Mouse (Mus musculus) CH12.LX (cell line): ENCODE data around the gene Med13. TPM values are rescaled to one million over a fixed set of nuclear protein-coding genes. Genes with fewer than 3 reads are reported as not detected.

Experiments used
- DNase-seq: peaks from one replicate; pipeline ENCODE4 v3.0.0-alpha.2; 2013; ENCODE audit errors: extremely low read depth
- H3K27ac ChIP-seq: 2 replicates; pipeline ENCODE4 v1.5.1; 2012; ENCODE audit warnings: low read depth, mild to moderate bottlenecking, control low read depth, moderate library complexity; ENCODE audit not compliant: insufficient read depth
- H3K27me3 ChIP-seq: replicated peaks from 2 replicates; pipeline ENCODE3; 2012; ENCODE audit warnings: inconsistent platforms
- H3K36me3 ChIP-seq, 2 experiments: replicated peaks in 1 of 2; 2 replicates each; pipeline versions ENCODE3 to v1.6.1; 2012; ENCODE audit warnings: inconsistent platforms in 1 of 2, low read length in 1 of 2, mild to moderate bottlenecking in 1 of 2, mixed read lengths in 1 of 2, moderate library complexity in 1 of 2; ENCODE audit not compliant: control insufficient read depth in 1 of 2, insufficient read depth in 1 of 2
- H3K4me1 ChIP-seq, 2 experiments: 2 replicates each; pipeline ENCODE4 v1.6.1; 2012; ENCODE audit warnings: inconsistent platforms in 1 of 2, moderate library complexity in 1 of 2; ENCODE audit not compliant: insufficient read depth in 2 of 2, control insufficient read depth in 1 of 2
- H3K4me2 ChIP-seq: 2 replicates; pipeline ENCODE4 v1.6.1; 2012; ENCODE audit warnings: low read depth, mild to moderate bottlenecking, control low read depth; ENCODE audit not compliant: poor library complexity, insufficient read depth, severe bottlenecking
- H3K4me3 ChIP-seq, 3 experiments: fragments of 150-350 bp in 1 of 3; sonication (generic) in 1 of 3; replicated peaks in 1 of 3; 2 replicates each; pipeline versions ENCODE3 to v1.5.1; 2011 to 2012; ENCODE audit warnings: low read depth in 2 of 3, low read length in 2 of 3, mild to moderate bottlenecking in 2 of 3, moderate library complexity in 2 of 3, control low read depth in 1 of 3, improper control_type of control experiment in 1 of 3, inconsistent platforms in 1 of 3, mixed read lengths in 1 of 3; ENCODE audit not compliant: poor library complexity in 1 of 3
- H3K79me2 ChIP-seq: replicated peaks from 2 replicates; pipeline ENCODE4 v1.6.1; 2012; ENCODE audit warnings: mild to moderate bottlenecking, moderate library complexity; ENCODE audit not compliant: control insufficient read depth, poor library complexity, insufficient read depth, severe bottlenecking; ENCODE audit errors: extremely low read depth
- H3K9ac ChIP-seq: 2 replicates; pipeline ENCODE4 v1.6.1; 2012; ENCODE audit warnings: low read depth, mild to moderate bottlenecking, control low read depth, moderate library complexity; ENCODE audit not compliant: insufficient read depth
- H3K9me3 ChIP-seq: replicated peaks from 2 replicates; pipeline ENCODE3; 2012; ENCODE audit warnings: low read length, inconsistent platforms, mixed read lengths
- BHLHE40 ChIP-seq: IDR thresholded peaks from 2 replicates; pipeline ENCODE4 v1.6.1; 2011; ENCODE audit warnings: mild to moderate bottlenecking, low read depth, low read length, improper control_type of control experiment
- CHD2 ChIP-seq: IDR thresholded peaks from 2 replicates; pipeline ENCODE4 v1.6.1; 2011; ENCODE audit warnings: low read length, improper control_type of control experiment
- EP300 ChIP-seq: IDR thresholded peaks from 2 replicates; pipeline ENCODE4 v1.6.1; 2011; ENCODE audit warnings: low read length, improper control_type of control experiment
- ETS1 ChIP-seq: conservative IDR thresholded peaks from 2 replicates; pipeline ENCODE4 v1.6.1; 2012; ENCODE audit warnings: low read depth, mild to moderate bottlenecking, inconsistent platforms, low read length, improper control_type of control experiment, moderate library complexity
- IRF4 ChIP-seq: IDR thresholded peaks from 2 replicates; pipeline ENCODE4 v1.6.1; 2014; ENCODE audit warnings: low read depth, mild to moderate bottlenecking, inconsistent platforms, low read length, improper control_type of control experiment
- JUND ChIP-seq: conservative IDR thresholded peaks from 2 replicates; pipeline ENCODE4 v1.6.1; 2011; ENCODE audit warnings: low read depth, low read length, improper control_type of control experiment
- MAX ChIP-seq: IDR thresholded peaks from 2 replicates; pipeline ENCODE4 v1.6.1; 2011; ENCODE audit warnings: low read length, improper control_type of control experiment
- MAZ ChIP-seq: IDR thresholded peaks from 2 replicates; pipeline ENCODE4 v1.6.1; 2012; ENCODE audit warnings: low read depth, mild to moderate bottlenecking, inconsistent platforms, low read length, improper control_type of control experiment, moderate library complexity
- MEF2A ChIP-seq: IDR thresholded peaks from 2 replicates; pipeline ENCODE4 v1.6.1; 2014; ENCODE audit warnings: low read depth, mild to moderate bottlenecking, inconsistent platforms, low read length, improper control_type of control experiment, borderline replicate concordance
- MXI1 ChIP-seq: IDR thresholded peaks from 2 replicates; pipeline ENCODE4 v1.6.1; 2011; ENCODE audit warnings: mild to moderate bottlenecking, low read depth, low read length, improper control_type of control experiment
- MYC ChIP-seq: IDR thresholded peaks from 2 replicates; pipeline ENCODE4 v1.6.1; 2011; ENCODE audit warnings: low read depth, mild to moderate bottlenecking, improper control_type of control experiment, low read length
- NELFE ChIP-seq: IDR thresholded peaks from 2 replicates; pipeline ENCODE4 v1.6.1; 2011; ENCODE audit warnings: low read depth, low read length, improper control_type of control experiment
- NRF1 ChIP-seq: IDR thresholded peaks from 2 replicates; pipeline ENCODE4 v1.6.1; 2014; ENCODE audit warnings: low read depth, mild to moderate bottlenecking, inconsistent platforms, low read length, improper control_type of control experiment, moderate library complexity
- SIN3A ChIP-seq: IDR thresholded peaks from 2 replicates; pipeline ENCODE4 v1.6.1; 2012; ENCODE audit warnings: low read length, improper control_type of control experiment, inconsistent platforms
- SMC3 ChIP-seq: IDR thresholded peaks from 2 replicates; pipeline ENCODE4 v1.6.1; 2011; ENCODE audit warnings: low read depth, low read length, improper control_type of control experiment
- TCF12 ChIP-seq: IDR thresholded peaks from 2 replicates; pipeline ENCODE4 v1.6.1; 2014; ENCODE audit warnings: low read depth, mild to moderate bottlenecking, inconsistent platforms, low read length, improper control_type of control experiment
- USF1 ChIP-seq: IDR thresholded peaks from 2 replicates; pipeline ENCODE4 v1.6.1; 2014; ENCODE audit warnings: low read depth, mild to moderate bottlenecking, inconsistent platforms, low read length, improper control_type of control experiment
- ZKSCAN1 ChIP-seq: IDR thresholded peaks from 2 replicates; pipeline ENCODE4 v1.6.1; 2012; ENCODE audit warnings: low read depth, inconsistent platforms, low read length, improper control_type of control experiment, borderline replicate concordance
- ZNF384 ChIP-seq: IDR thresholded peaks from 2 replicates; pipeline ENCODE4 v1.6.1; 2012; ENCODE audit warnings: low read depth, low read length, improper control_type of control experiment, inconsistent platforms
- dilution Hi-C: fragments of 300-500 bp; cut with MboI; formaldehyde crosslinking; loops from 2 replicates; pipeline ENCODE4 v1.14.3; 2020; ENCODE audit warnings: low sequenced_read_pairs; ENCODE audit not compliant: extremely low pct_unique_long_range_greater_than_20kb, extremely low pct_ligation_motif_present
- in situ Hi-C: fragments of 300-500 bp; cut with MboI; formaldehyde crosslinking; loops from 3 replicates; pipeline ENCODE4 v1.14.3; 2019; ENCODE audit warnings: low sequenced_read_pairs, low pct_ligation_motif_present, low pct_unique_long_range_greater_than_20kb, mixed read lengths
- polyA plus RNA-seq: library from polyadenylated mRNA; unstranded; fragments of >175 nt; gene quantifications from 2 replicates; pipeline ENCODE4 v1.2.1, GENCODE M21; 2012; ENCODE audit warnings: low read depth; ENCODE audit not compliant: insufficient read length
- total RNA-seq, 2 experiments: library from RNA; depleted of rRNA; stranded (reverse); fragments of 300-350 nt in 1 of 2; fragments of >200 nt in 1 of 2; gene quantifications; 2 replicates each; pipeline ENCODE4 v1.2.3; 2012 to 2014

Med13 gene
- total and polyA plus RNA-seq, 3 experiments = 37.9 to 47.6 (median 41.5) TPM

DNA sequence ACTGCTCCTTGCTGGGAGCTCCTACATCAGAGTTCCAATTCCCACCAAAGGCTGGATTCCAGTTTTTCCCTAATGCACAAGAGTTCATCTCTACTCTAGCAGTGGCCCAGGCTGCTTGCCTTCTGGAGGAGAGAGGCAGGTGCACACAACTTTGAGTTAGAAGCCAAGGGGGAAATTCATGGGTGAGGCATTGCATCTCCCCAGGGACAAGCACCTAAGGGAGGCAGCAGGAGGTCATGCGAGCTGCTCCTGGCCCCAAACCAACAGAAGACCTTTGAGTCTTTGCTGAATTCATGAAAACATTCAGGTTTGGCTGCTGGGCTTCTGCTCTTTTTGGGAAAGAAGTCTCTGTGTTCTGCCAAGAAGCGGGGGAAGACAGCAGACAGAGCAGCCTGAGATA, 46.4 kb upstream of the Med13 start:
- peaks cover 15% of the 10 kb centered on the region for H3K9me3 ChIP-seq
- H3K4me3 ChIP-seq = no peak overlapping the region
- no peak for TF ChIP-seq SMC3
- TF ChIP-seq USF1 = no peak
- TF ChIP-seq NELFE = no peak
- TF ChIP-seq BHLHE40 = peak; percentile 44
- H3K79me2 ChIP-seq = no peaks in the 10 kb centered on the region
- no peaks in the 10 kb centered on the region for H3K36me3 ChIP-seq
- dilution Hi-C loops (no loop called here), in situ Hi-C loops (no loop called here)
- DNase-seq = no peak
- H3K4me2 ChIP-seq = 0 out of 2 replicates have a peak overlapping the region, but pooled peaks have one; percentile 9
- H3K27me3 ChIP-seq = no peaks in the 10 kb centered on the region
- peaks cover 17 to 49% of the 10 kb centered on the region in 2 experiments for H3K4me1 ChIP-seq
- H3K9ac ChIP-seq = no peak overlapping the region
- no peak overlapping the region for H3K27ac ChIP-seq

DNA sequence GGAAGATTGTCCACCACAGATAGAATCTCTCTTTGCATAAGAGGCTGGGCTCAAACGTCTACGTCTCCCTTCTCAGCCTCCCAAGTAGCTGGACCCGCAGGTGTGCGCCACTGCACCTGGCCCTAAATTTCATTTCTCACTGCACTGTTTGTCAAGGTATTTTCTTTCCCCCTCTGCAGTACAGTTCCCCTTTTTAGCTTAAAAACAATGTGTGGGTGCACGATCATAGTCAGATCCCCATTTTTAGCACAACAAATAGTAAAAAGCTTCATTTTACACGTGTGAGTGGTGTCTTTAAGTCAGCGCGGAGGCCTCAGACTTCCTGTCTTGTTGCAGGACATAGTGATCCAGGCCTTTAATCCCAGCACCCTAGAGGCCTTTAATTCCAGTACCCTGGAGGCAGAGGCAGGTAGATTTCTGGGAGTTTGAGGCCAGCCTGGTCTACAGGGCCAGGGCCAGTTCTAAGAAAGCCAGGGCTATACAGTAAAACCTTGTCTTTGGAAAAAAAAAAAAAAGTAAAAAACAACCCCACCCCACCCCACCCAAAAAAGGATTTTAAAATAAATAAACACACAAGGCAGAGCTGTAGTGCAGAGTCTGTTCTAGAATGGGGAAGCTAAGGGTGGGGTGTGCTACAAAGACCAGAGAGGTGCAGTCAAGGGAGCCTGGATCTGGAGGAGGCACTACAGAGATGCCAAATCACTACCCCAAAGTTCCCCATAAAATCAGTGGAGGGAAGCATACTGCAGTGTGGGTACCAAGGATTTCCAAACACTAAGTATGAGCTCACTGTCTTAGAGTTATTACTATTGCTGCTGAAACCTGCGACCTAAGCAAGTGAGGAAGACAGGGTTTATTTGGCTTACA, 42.1 kb upstream of the Med13 start:
- H3K9me3 ChIP-seq = no peaks in the 10 kb centered on the region
- peaks cover 20 to 73% of the 10 kb centered on the region in 2 experiments for H3K4me1 ChIP-seq
- H3K4me3 ChIP-seq = no peak overlapping the region
- TF ChIP-seq MYC = 0 out of 2 replicates have a peak, but pooled peaks have one; percentile 46
- peak; percentile 16; the same call in 1 of the 2 replicates for TF ChIP-seq JUND
- peak; percentile 86 for TF ChIP-seq BHLHE40
- peak; percentile 94 for TF ChIP-seq TCF12
- peak; percentile 42; the same call in 1 of the 2 replicates for TF ChIP-seq SIN3A
- no peak for TF ChIP-seq MAZ
- no peak for TF ChIP-seq NELFE
- TF ChIP-seq USF1 = no peak
- no peak for TF ChIP-seq NRF1
- TF ChIP-seq IRF4 = peak; percentile 59; the same call in 1 of the 2 replicates
- peak; percentile 20; the same call in 1 of the 2 replicates for TF ChIP-seq MXI1
- TF ChIP-seq MEF2A = peak; percentile 92
- peak; percentile 38 for TF ChIP-seq MAX
- no peak for TF ChIP-seq ZKSCAN1
- TF ChIP-seq ZNF384 = peak; percentile 51
- TF ChIP-seq CHD2 = peak; percentile 45; the same call in 1 of the 2 replicates
- TF ChIP-seq ETS1 = peak; percentile 64
- peak; percentile 88 for TF ChIP-seq EP300
- TF ChIP-seq, all 38 proteins: peak for 13
- Histone ChIP-seq H3K9ac (no peak overlapping the region), H3K27ac (no peak overlapping the region), H3K27me3 (no peaks in the 10 kb centered on the region), H3K36me3 (no peaks in the 10 kb centered on the region), H3K4me2 (0 out of 2 replicates have a peak overlapping the region, but pooled peaks have one; percentile 9), H3K79me2 (no peaks in the 10 kb centered on the region)
- in situ Hi-C loops = loop anchor here (5.0 kb wide), 1 partner anchor 38 kb away; no protein-coding TSS in a partner anchor
- DNase-seq = peak; percentile 68
- dilution Hi-C loops = no loop called here
